Mouse (Mus musculus): ENCODE data around the gene Wdr26.

Gene Wdr26

DNA sequence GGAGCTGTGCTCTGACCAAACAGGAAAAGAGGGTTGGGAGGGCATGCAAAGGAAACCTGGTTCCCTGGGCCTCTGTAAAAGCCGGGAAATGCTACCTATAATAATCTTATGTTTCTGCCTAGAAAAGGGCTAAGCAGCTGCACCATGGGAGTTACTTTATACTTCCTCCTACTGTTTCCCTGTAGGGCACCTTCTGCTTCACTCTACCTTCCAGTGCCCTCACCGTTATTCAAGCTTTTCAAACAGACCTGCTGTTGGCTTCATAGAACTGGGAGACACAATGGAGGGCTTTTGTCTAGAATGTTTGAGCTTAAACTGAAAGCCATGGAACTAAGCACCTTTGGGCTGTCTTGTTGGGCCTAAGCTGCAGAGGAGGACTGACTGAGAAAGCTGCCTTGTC is 44.0 kb downstream of the Wdr26 start:
- no peak for DNase-seq (ENCODE audit: low spot score)

DNA sequence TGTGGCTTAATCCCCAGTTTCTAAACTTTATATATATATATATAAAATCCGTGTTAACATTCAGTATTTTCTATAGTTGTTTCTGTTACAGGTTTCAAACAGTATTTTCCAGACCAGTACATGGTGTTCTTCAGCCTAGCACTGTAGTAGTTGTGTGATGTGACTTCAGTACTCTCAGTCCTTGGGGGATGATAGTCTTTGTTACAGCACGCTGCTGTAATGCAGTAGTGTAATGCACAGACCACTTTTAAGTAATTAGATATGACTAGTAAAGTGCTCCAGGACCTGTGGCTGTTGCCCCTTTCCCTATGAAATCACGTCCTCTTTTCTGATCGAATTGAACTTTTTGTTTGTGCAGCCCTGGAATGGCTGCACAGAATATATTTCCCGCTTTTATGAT is 60.3 kb downstream of the Wdr26 start:
- peak; percentile 39 for DNase-seq (ENCODE audit: low spot score)

DNA sequence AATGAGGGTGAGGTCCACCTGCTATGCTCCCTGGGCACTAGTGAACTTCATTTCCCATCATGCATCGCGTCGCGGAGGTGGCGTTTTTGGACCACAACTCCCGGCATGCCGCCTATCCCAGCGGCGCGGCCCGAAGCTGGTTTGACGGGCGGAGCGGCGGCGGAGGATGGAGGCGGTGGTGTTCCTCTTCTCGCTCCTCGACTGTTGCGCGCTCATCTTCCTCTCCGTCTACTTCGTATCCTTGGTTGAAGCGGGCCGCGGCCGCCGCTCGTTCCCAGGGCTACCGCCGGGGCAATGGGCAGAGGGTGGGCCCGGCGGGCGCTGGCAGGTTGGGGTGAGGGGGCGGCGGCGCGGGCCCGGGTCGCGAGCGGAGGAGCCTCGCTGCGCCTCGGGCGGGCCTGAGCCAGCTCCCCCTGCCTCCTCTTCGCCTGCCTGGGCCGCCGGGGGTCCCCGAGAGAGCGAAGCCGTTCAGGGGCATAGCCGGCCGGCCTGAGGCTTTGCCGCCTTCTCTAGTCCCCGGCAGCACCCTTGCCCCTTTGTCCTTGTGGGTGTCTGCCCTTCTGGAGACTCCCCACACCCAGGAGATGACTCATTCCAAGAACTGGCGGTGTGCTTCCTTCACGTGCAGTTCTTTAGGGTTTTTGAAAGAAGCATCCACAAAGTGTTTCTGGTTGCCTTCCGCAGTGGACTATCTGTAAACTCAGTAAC is 60.8 kb downstream of the Wdr26 start:
- peak; percentile 95 for DNase-seq (ENCODE audit: low spot score)

DNA sequence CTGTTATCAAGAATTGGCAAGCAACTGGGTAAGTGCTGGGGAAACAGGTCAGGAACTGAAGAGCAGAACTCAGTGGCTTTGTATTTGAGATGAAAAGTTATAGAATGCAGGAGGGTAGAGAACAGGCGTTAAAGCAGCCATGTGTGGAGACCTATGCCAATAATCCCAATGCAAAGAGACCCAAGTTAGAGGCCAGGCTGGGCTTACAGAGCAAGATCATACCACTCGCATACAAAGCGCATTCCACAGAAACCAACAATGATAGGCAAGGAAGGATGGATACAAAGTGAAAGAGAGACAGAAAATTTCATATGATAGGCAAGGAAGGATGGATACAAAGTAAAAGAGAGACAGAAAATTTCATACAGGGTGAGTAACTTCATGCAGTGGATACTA is 61.4 kb downstream of the Wdr26 start:
- DNase-seq (ENCODE audit: low spot score) = no peak

DNA sequence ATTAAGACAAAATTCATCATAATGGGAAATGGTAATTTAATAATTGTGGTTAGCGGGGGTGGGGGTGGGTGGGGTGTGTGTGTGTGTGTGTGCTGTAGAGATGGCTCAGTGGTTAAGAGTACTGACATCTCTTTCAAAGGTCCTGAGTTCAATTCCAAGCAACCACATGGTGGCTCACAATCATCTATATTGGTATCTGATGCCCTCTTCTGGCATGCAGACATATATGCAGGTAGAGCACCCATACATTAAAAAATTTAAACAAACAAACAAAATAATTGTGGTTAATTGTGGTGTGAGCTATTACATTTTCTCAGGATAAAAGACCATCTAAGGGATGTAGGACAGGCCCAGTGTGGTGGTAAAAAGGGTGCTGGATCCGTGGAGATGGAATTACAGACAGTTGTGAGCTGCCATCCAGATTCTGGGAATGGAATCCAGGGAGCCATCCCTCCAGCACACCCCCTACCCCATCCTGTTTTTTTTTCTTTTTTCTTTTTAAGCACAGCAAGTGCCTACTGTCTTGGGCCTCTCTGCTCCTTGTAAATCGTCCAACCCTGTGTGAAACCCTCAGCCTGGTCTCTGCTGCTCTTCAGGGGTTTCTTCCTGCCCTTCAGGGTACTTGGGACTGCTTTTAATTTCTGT is 62.3 kb downstream of the Wdr26 start:
- DNase-seq (ENCODE audit: low spot score) = no peak

DNA sequence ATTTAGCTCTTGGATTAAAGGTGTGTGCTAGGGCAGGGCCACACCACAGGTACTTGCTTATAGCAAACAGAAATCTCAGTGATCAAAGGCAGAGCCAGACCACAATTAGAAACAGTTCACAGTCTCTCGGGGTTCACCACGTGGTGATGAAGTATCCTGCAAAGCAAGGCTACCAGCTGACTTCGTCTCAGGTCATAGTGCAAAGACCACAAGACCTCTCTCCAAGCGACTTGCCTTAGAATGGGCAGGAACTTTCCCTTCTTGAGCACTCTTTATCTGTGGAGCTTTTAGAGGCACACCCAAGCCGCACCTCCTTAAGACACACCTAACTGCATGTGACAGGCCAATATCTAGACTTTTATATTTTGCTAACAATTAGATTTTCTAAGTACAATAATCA is 63.3 kb downstream of the Wdr26 start:
- DNase-seq (ENCODE audit: low spot score) = no peak

DNA sequence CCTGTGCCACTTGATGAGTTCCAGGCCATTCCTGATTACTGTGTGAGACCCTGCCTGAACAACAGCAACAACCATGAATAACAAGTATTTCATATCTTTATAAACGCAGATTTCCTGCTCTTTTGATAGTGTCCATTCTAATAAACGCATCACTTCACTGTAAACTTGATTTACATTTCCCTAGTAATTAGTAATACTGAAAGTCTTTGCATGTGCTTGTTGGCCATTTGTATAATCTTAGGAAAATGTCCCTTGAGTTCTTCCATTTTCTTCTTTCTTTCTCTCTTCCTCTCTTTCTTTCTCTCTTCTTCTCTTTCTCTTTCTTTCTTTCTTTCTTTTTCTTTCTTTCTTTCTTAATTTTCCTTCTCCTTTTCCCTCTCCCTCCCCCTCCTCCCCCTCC is 65.6 kb downstream of the Wdr26 start:
- DNase-seq (ENCODE audit: low spot score) = no peak

DNA sequence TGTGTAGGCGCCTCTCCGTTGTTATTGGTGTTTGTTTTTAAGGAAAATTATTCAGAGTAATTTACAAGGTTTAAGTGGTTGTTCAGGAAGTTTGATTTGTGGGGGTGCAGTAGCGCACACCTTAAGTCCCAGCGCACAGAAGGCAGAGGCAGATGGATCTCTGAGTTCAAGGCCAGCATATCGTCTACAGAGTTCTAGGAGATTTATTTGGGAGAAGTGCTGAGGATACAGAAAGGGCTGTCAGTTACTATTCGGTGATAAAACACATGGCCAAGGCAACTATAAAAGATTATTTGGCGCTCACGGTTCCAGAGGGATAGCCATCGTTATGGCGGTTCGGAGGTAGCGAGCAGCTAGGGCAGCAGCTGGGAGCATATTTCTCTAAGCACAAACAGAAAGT is 66.8 kb downstream of the Wdr26 start:
- peak; percentile 29 for DNase-seq (ENCODE audit: low spot score)

DNA sequence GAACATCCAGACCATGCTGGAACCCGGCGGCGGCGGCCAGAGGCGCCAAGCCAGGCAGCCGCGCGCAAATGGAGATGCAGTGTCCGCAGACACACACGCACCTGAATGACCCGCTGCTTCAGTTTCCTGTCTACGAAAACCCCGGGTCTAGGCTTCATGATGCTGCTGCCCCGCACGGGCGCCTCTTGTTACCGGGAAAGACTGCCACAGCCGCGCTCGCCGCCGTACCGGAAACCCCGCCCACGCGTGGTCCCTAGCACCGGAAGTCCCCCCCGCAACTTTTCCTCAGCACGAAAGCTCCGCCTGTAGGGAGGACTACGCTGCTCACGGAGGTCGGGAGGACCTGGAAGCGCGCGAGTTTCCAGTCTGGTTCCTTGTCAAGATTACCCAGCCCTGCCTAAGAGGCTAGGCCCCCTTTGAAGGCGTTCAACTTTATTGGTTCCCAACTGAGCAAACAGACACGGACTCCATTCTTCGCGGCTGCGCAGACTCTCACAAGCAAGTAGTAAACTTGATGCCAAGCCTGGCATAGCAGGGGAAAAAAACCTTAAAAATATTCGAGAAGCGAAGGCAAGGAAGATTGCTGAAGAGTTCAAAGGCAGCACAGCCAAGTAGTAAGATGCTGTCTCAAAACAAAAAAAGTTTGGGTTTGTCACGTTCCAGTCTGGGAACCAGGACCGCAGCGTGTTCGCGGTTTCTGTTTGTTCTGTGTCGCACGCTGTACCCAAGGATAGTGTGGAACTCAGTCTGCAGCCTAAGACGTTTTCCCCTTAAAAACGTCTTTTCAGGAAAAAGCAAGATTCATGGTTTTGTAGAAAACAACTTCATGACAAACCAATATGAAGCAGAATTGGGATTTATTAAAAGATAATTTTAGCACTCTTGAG is 67.6 kb downstream of the Wdr26 start, which contains the start of the genes Nvl and Cnih4:
Nvl (minus strand) TSS at position 255 of the 887 bp plus-strand sequence.
Cnih4 (plus strand) TSS at position 744 of the 887 bp plus-strand sequence.
- peak; percentile 98 for DNase-seq (ENCODE audit: low spot score)

DNA sequence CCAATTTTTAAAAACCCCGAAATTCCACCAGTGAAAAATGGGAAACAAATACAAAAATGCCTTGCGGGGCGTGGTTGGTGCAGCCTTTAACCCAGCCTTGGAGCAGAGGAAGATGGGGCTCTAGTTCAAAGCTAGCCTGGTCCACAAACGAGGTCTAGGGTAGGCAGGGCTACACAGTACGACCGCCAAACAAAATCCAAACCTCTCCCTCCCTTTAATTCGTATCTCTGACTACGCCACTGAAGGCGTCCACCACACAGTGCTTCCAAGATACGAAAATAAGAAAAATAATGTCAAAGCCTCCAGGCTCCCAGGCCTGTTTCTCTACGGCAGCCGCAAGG is 68.2 kb downstream of the Wdr26 start:
- no peak for DNase-seq (ENCODE audit: low spot score)

DNA sequence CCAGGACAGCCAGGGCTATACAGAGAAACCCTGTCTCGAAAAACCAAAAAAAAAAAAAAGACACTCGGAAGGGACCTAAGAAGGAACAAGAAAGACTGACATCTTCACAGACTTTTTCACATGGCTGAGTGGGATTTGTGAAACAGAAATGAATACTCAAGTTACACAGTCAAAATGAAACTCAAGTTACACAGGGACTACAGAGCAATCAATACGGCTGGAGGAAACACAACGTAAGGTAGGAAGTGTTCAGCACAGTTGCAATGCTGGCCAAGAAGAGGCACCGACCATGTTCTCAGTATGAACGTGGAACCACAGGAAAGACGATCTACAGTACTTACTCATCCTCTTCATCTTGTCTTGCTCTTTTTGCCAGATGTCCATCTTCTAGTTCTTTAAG is 73.1 kb downstream of the Wdr26 start:
- no peak for DNase-seq (ENCODE audit: low spot score)

DNA sequence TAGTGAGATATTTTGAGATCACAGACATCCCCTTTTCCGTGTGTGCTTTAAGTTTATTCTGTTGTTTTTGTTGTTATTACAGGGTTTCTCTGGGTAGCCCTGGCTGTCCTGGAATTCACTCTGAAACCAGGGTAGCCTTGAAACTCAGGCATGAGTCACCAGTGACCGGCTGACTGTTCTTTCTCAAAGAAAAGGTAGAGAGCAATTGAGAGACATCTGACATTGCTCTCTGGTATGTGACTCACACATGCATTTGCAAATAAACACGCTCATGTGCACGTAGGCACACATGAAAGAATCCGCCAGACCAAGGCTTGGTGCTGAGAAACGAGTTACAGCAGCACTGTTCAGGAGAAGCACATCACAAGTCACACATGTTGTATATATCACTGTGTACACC is 79.9 kb downstream of the Wdr26 start:
- DNase-seq (ENCODE audit: low spot score) = no peak

DNA sequence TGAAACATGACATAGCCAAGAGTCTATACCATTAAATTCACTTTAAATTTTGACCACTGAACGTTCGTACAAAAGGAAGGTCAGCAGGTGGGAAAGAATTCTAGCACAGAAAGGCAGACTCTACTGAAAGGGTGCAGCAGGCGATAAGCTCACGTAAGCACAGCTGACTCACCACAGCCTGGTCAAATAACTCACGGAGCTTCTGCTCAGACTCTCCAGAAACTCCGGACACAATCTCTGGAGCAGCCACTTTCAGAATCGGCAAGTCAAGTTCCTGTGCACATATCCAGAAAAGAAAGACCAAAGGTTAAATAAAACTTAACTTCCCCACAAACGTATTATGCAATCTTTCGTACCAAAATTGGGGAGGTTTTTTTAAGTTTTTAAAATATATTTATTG is 85.0 kb downstream of the Wdr26 start:
- DNase-seq (ENCODE audit: low spot score) = no peak

DNA sequence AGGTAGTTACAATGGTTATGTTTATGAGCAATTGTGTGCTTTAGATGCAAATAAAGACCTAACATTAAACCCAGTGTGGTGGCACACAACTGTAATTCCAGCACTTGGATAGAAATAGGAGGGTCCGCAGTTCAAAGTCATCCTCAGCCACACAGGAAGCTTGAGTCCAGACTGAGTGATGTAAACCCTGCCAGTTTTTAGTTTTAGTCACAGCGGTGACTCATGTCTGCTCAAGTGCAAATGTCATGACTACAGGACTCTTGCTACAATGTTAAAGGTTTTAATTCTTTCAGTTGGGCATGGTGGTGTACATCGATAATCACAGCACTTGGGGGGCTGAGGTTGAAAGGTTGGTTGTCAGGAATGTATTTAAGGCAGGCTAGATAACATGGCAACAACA is 85.9 kb downstream of the Wdr26 start:
- no peak for DNase-seq (ENCODE audit: low spot score)

DNA sequence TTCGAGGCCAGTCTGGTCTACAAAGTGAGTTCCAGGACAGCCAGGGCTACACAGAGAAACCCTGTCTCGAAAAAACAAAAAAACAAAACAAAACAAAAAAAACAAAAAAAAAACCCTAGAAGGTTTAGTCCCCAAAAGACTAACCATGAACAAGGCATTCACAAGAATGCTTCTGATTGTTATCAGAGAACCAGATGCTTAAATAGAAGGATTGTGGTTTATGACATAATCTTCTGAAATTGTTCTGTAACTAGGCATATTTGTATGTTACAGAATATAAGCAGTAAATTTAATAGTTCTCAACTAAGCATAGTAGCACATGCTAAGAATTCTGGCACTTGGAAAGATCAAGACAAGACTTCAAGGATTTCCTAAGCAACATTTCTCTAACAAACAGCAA is 87.7 kb downstream of the Wdr26 start:
- DNase-seq (ENCODE audit: low spot score) = no peak

Data from embryo, embryonic 10.5 days (tissue).